Mouse (Mus musculus) limb, embryonic 10.5 days (tissue): ENCODE results near the gene Gm5475. TPM values are rescaled to one million over a fixed set of nuclear protein-coding genes. Genes with fewer than 3 reads are reported as not detected.
"Not testable (repeated sequence)": the region's sequence is repeated elsewhere in the genome, so short reads cannot be mapped to it uniquely, and the experiment has no call there.

Experiments
- DNase-seq: peaks from one replicate; pipeline ENCODE4 v3.0.0-alpha.2; 2017; ENCODE audit warnings: low spot score
- H3K27ac ChIP-seq: fragments of 300-500 bp; sonication (generic); 2 replicates; pipeline ENCODE4 v1.5.1; 2016; ENCODE audit warnings: mild to moderate bottlenecking
- H3K27me3 ChIP-seq: fragments of 300-500 bp; sonication (generic); 2 replicates; pipeline ENCODE4 v1.6.1; 2016; ENCODE audit warnings: low read depth, mild to moderate bottlenecking; ENCODE audit not compliant: poor library complexity, severe bottlenecking
- H3K36me3 ChIP-seq: fragments of 300-500 bp; sonication (generic); 2 replicates; pipeline ENCODE4 v1.6.1; 2016; ENCODE audit warnings: mild to moderate bottlenecking, moderate library complexity
- H3K4me1 ChIP-seq: fragments of 300-500 bp; sonication (generic); 2 replicates; pipeline ENCODE4 v1.6.1; 2016
- H3K4me3 ChIP-seq: fragments of 300-500 bp; sonication (generic); 2 replicates; pipeline ENCODE4 v1.5.1; 2016; ENCODE audit warnings: mild to moderate bottlenecking, moderate library complexity
- H3K9me3 ChIP-seq: fragments of 300-500 bp; sonication (generic); replicated peaks from 2 replicates; pipeline ENCODE4 v1.6.1; 2016; ENCODE audit warnings: mild to moderate bottlenecking
- WGBS: fragments of 180-500 bp; shearing (Covaris S2); methylation state at CpG from one replicate; pipeline ENCODE4 v1.1.7; 2016; 5-methylcytosine and 5-hydroxymethylcytosine counted together
- polyA plus RNA-seq: library from polyadenylated mRNA; unstranded; fragments of >200 nt; fragmentation: Nextera tagmentation; extraction: Ambion mirVana; gene quantifications from 2 replicates; pipeline ENCODE4 v1.2.1, GENCODE M21; 2016

The Gm5475 gene
- 0.08 and 0.11 TPM in 2 replicates for polyA plus RNA-seq

DNA sequence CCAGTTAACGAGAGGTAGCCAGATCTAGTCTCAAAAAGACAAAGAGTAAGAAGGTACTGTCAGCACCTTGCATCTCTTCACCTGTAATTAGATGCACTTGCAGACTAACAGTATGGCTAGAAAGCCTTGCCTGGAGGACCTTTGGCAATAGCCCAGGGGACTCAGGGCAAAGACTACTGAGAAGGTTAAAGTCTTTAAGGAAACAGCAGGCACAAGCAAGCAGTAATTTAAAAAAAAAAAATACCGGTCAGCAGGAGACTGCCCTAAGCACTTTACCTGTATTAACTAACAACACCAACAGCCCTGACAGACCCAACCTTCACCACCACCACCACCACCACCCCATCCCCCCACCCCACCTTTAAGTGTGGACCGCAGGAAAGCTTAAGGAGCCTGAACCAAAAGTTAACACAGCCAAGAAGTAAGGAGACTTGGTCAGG, at the start of gene Gm5475:
TSS of gene Gm5475 (plus strand) at position 390 of the 440 bp plus-strand sequence.
- peak within 1 kb of the TSS; percentile 99 for H3K4me3 ChIP-seq
- WGBS = 29% methylated on average over 3 of the region's 3 CpGs
- not testable (repeated sequence) for H3K9me3 ChIP-seq, H3K27me3 ChIP-seq, H3K36me3 ChIP-seq, DNase-seq
- H3K4me1 ChIP-seq = peaks cover 56% of the 10 kb centered on the region
- H3K27ac ChIP-seq = peak within 1 kb of the TSS; percentile 92

DNA sequence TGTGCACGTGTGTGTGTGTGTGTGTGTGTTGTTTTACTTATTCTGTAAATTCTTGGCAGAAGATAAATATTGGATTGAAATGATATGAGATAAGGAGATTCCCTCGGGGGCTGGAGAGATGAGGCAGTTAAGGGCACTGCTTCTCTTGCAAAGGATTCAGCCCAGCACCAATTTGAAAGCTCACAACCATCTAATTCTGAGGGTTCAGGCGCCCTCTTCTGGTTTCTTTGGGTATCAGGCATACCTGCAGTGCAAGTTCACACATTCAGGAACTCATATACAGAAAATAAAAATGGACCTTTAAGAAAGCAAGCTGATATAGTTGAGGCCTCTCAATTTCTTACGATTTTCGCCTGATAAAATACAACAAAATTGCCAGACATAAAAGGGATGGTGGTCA, 46.9 kb upstream of the Gm5475 start:
- Histone ChIP-seq H3K36me3 (no peaks in the 10 kb centered on the region), H3K27me3 (0 out of 2 replicates have a peak, but pooled peaks cover 1% of the 10 kb centered on the region), H3K4me3 (no peak overlapping the region), H3K9me3 (no peaks in the 10 kb centered on the region), H3K27ac (no peak overlapping the region), H3K4me1 (peaks cover 4% of the 10 kb centered on the region; the same call in 1 of the 2 replicates)
- 34% methylated on average over 5 of the region's 5 CpGs for WGBS
- DNase-seq = peak; percentile 63

DNA sequence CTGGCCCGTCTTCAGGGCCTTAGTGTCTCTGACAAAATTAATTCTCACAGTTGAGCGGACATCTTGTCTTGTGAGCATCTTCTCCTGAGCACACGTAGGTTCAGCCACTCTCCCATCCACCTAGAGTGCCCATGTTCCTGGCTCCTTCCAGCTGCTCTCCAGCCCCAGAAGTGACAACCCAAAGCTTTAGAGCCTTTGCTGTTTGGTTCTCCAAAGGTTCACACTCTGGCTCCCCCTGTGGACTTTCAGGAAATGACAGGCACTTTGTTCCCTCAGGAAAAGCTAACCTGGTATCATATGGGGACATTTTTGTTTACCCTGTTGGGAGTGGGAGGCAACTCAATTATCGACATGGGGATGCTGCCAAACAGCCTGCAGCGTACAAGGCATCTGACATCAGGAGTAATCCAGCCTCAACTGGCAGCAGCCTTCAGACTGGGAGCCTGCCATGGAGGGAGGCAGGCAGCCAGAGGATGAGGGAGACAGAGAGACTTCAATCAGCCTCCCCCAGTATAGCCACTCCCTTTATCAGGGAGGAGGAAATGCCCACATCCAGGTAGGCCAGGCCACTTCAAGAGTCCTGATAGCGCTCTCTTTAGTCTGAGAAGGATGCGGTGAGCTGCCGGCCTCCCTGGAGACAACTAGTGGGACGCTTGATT, 44.0 kb upstream of the Gm5475 start:
- H3K4me3 ChIP-seq, H3K27me3 ChIP-seq, H3K9me3 ChIP-seq, H3K27ac ChIP-seq, H3K4me1 ChIP-seq, H3K36me3 ChIP-seq, DNase-seq: not testable (repeated sequence)
- 45% methylated on average over 4 of the region's 9 CpGs for WGBS

GRCm38 (mm10) chr15:100379658-100380057, 42.3 kb upstream of the Gm5475 start:
- DNase-seq = no peak
- no peaks in the 10 kb centered on the region for H3K4me1 ChIP-seq
- 92% methylated on average over 8 of the region's 8 CpGs for WGBS
- H3K27me3 ChIP-seq = no peaks in the 10 kb centered on the region
- H3K9me3 ChIP-seq = no peaks in the 10 kb centered on the region
- H3K36me3 ChIP-seq = no peaks in the 10 kb centered on the region
- no peak overlapping the region for H3K27ac ChIP-seq
- no peak overlapping the region for H3K4me3 ChIP-seq

GRCm38 (mm10) chr15:100380104-100380503, 41.8 kb upstream of the Gm5475 start:
- Histone ChIP-seq H3K4me3 (no peak overlapping the region), H3K36me3 (no peaks in the 10 kb centered on the region), H3K27ac (no peak overlapping the region), H3K27me3 (no peaks in the 10 kb centered on the region), H3K4me1 (no peaks in the 10 kb centered on the region), H3K9me3 (no peaks in the 10 kb centered on the region)
- 84% methylated on average over 2 of the region's 2 CpGs for WGBS
- no peak for DNase-seq

DNA sequence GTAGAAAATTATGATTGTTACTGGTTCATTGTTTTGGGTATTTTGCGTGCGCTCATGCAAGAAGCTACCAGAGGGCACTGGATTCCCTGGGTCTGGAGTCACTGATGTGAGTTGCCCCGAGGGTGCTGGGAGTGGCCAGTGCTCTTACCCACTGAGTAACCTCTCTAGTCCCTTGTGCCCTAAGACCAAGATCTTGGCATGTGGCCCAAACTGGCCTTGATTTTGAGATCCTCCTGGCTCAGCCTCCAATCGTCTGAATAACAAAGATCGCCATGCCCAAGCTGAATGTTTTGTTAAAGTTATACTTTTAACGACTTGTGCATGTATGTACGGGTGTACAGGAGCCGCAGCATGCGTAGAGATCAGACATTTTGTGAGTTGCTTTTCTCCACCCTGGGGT, 36.2 kb upstream of the Gm5475 start:
- no peak for DNase-seq
- H3K4me1 ChIP-seq = peaks cover 6% of the 10 kb centered on the region; the same call in 1 of the 2 replicates
- H3K4me3 ChIP-seq = no peak overlapping the region
- H3K27ac ChIP-seq = no peak overlapping the region
- H3K27me3 ChIP-seq = no peaks in the 10 kb centered on the region
- no peaks in the 10 kb centered on the region for H3K9me3 ChIP-seq
- no peaks in the 10 kb centered on the region for H3K36me3 ChIP-seq
- 95% methylated on average over 9 of the region's 9 CpGs for whole genome bisulfite sequencing

DNA sequence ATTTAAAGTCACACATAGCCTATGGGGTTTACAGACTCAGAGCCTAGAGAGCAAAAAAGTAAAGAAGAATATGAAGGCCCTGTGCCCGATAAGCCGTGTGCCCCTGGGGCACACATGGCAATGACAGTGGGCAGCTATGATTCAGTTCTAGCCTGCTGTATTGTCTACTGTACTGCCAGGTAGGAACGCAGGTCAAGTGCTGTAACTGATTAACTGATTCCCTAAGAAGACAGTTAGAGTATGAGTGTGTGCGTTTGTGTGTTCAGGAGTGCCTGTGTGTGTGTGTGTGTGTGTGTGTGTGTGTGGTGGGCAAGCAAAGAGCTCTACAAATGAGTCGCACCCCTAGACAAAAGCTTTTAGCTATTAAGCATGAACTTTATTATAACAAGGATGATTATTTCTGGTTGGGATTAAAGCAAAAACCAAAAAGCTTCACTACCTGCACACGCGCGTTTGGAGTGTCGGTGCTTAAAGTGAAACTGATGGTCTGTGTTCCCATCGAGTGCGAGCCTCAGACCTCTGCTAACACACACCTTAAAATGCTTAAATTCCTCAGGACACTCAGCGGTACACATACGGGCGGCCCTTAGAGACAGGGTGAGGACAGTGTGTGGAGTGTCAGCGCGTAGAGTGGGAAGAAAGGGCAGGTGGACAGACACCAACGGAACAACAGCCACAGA, 34.3 kb upstream of the Gm5475 start:
- Histone ChIP-seq H3K9me3 (no peaks in the 10 kb centered on the region), H3K36me3 (no peaks in the 10 kb centered on the region), H3K4me1 (peaks cover 6% of the 10 kb centered on the region; the same call in 1 of the 2 replicates), H3K27me3 (no peaks in the 10 kb centered on the region), H3K27ac (no peak overlapping the region), H3K4me3 (no peak overlapping the region)
- DNase-seq = no peak
- 96% methylated on average over 17 of the region's 17 CpGs for WGBS

DNA sequence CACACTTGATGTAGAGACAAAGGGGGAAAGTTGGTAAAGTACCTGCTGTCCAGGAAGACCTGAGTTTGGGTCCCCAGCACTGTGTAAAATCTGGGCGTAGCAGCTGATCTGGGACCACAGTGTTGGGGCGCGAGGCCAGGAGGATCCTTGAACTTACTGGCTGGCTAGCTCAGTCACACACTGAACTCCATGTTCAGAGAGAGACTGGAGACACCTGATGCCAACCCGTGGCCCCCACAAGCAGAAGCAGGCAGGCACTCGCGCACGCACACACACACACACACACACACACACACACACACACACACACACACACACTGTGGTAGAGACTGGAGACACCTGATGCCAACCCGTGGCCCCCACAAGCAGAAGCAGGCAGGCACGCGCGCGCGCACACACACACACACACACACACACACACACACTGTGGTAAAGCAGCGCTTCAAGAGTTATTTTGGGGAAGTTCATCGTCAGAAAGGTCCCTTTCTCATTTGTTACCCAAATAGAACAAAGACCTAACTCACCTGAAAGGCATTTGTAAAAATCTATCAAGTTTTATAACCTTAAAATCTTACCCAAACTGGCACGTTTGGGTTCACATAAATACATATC, 33.6 kb upstream of the Gm5475 start:
- WGBS = 89% methylated on average over 16 of the region's 16 CpGs
- Histone ChIP-seq H3K9me3 (no peaks in the 10 kb centered on the region), H3K4me3 (no peak overlapping the region), H3K27me3 (no peaks in the 10 kb centered on the region), H3K36me3 (peaks cover 5% of the 10 kb centered on the region), H3K27ac (no peak overlapping the region), H3K4me1 (peaks cover 10% of the 10 kb centered on the region; the same call in 1 of the 2 replicates)
- DNase-seq = no peak

DNA sequence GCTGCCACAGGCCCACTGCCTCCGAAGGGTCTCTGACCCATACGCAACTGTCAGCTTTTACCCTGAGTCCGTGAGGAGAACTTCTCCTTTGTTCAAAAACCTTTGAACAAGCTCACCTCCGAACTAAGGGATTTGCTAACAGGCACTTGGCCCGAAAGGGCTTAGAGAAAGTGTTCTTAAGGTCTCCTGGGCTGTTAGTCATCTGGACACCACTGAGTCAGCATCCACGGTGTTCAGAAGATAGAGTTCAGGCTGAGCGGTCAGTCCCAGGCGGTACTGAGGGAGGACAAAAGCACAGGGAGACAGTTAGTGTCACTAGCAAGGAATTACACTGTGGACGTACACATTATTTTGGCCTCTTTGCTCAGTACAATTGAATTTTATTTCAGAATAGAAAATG, 33.1 kb upstream of the Gm5475 start:
- no peak overlapping the region for H3K27ac ChIP-seq
- WGBS = 75% methylated on average over 9 of the region's 9 CpGs
- no peak overlapping the region for H3K4me3 ChIP-seq
- no peaks in the 10 kb centered on the region for H3K27me3 ChIP-seq
- H3K4me1 ChIP-seq = peaks cover 10% of the 10 kb centered on the region; the same call in 1 of the 2 replicates
- H3K9me3 ChIP-seq = no peaks in the 10 kb centered on the region
- no peak for DNase-seq
- peaks cover 11% of the 10 kb centered on the region for H3K36me3 ChIP-seq

DNA sequence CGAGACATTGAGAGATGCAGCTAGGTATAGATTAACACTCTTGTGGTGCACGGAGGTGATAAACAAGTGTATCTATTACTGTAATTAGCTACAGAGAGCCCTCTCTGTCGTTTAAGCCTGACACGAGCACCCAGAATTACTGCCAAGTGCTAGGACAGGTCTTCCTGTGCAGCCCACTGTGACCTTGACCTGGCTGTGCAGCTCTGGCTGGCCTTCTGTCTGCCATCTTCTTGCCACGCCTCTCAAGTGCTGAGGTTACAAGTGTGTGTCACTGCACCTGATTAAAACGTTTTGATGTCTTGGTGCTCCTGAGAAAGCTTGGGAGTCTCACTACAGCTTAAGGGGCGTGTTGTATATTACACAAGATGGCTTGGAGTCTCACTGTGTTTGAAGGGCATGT, 30.9 kb upstream of the Gm5475 start:
- Histone ChIP-seq H3K36me3 (peaks cover 32% of the 10 kb centered on the region), H3K27me3 (no peaks in the 10 kb centered on the region), H3K4me1 (peaks cover 10% of the 10 kb centered on the region; the same call in 1 of the 2 replicates), H3K27ac (no peak overlapping the region), H3K9me3 (no peaks in the 10 kb centered on the region), H3K4me3 (no peak overlapping the region)
- DNase-seq = no peak
- 77% methylated on average over 7 of the region's 7 CpGs for WGBS

GRCm38 (mm10) chr15:100391599-100391998, 30.3 kb upstream of the Gm5475 start:
- no peak overlapping the region for H3K4me3 ChIP-seq
- no peaks in the 10 kb centered on the region for H3K27me3 ChIP-seq
- H3K36me3 ChIP-seq = peaks cover 38% of the 10 kb centered on the region
- DNase-seq = no peak
- no peaks in the 10 kb centered on the region for H3K9me3 ChIP-seq
- no peak overlapping the region for H3K27ac ChIP-seq
- 93% methylated on average over 7 of the region's 7 CpGs for WGBS
- H3K4me1 ChIP-seq = peaks cover 10% of the 10 kb centered on the region; the same call in 1 of the 2 replicates

DNA sequence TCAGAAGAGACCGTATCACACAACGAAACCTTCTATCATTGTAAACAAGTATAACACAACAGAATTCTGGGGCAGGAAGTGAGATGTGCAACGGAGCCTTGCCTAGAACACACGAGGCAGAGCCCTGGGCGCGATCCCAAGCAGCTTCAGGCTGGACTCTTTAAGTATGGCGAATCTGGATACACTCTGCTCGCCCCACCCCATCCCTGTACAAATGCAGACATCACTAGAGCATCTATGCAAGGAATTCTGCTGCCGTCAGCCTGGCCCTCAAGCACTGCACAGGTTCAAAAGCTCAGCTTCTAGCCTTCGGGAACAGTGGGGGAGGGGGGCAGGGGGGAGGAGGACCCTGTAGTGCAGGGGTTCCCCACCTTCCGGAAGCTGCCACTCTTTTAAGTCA, 28.9 kb upstream of the Gm5475 start:
- H3K4me3 ChIP-seq = no peak overlapping the region
- no peaks in the 10 kb centered on the region for H3K27me3 ChIP-seq
- no peak for DNase-seq
- H3K27ac ChIP-seq = no peak overlapping the region
- peaks cover 10% of the 10 kb centered on the region; the same call in 1 of the 2 replicates for H3K4me1 ChIP-seq
- WGBS = 88% methylated on average over 11 of the region's 11 CpGs
- H3K36me3 ChIP-seq = peaks cover 52% of the 10 kb centered on the region
- no peaks in the 10 kb centered on the region for H3K9me3 ChIP-seq

DNA sequence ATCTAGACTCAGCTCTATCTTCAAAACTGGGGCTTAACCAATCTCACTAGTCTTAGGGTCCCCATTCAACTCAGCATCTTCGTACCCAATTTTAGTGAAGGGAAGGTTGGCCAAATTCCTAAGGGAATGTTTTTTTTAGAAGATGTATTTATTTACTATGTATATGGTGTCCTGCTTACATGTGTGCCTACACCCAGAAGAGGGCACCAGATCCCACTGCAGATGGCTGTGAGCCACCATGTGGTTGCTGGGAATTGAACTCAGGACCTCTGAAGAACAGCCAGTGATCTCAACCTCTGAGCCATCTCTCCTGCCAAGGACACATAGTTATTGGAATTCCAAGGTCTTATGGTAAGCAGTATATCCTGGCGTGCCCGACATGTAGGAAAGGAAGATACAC, 26.4 kb upstream of the Gm5475 start:
- Histone ChIP-seq H3K36me3 (peaks cover 77% of the 10 kb centered on the region), H3K27ac (no peak overlapping the region), H3K9me3 (no peaks in the 10 kb centered on the region), H3K27me3 (no peaks in the 10 kb centered on the region), H3K4me3 (no peak overlapping the region), H3K4me1 (0 out of 2 replicates have a peak, but pooled peaks cover 4% of the 10 kb centered on the region)
- 96% methylated on average over 3 of the region's 3 CpGs for WGBS
- no peak for DNase-seq
